Mouse (Mus musculus) liver, embryonic 14.5 days (tissue): ENCODE data around the gene Ripor1.
A peak's percentile ranks its signal among the peaks of the same experiment; 100 is the strongest.

Experiments
- CTCF ChIP-seq: IDR thresholded peaks from 2 replicates; pipeline ENCODE4 v1.5.1; 2016; ENCODE audit warnings: antibody characterized with exemption, low read depth, control low read depth
- EP300 ChIP-seq: IDR thresholded peaks from 2 replicates; pipeline ENCODE4 v1.6.1; 2016; ENCODE audit warnings: antibody characterized with exemption, low read depth

GRCm38 (mm10) chr8:105636018-105636962, 31.2 kb downstream of the Ripor1 start, which contains the start of gene Ctcf:
- TF ChIP-seq CTCF (0 out of 2 replicates have a peak, but pooled peaks have one; percentile 1), EP300 (no peak)
